Mouse (Mus musculus): ENCODE data around the gene Krt75. TPM values are rescaled to one million over a fixed set of nuclear protein-coding genes. Genes with fewer than 3 reads are reported as not detected.

The Krt75 gene
- polyA plus RNA-seq (2012; ENCODE audit: insufficient read depth, insufficient read length, low replicate concordance, missing spikeins): not detected in 2 replicates

GRCm38 (mm10) chr15:101573796-101574345, at the start of gene Krt75:
Gene Krt75, minus strand, starts transcription at chr15:101573904.
- no peak within 1 kb of the TSS for H3K4me3 ChIP-seq (ENCODE audit: insufficient read depth, low read depth, low read length)
- WGBS: 70% methylated on average over 15 of the region's 15 CpGs
- no peaks in the 10 kb centered on the region for H3K4me1 ChIP-seq (ENCODE audit: control insufficient read depth, insufficient read depth, low read length)
- TF ChIP-seq POLR2A (IDR thresholded peaks at IDR 0.05; ENCODE audit: insufficient read depth, low read depth, low read length) (no peak), CTCF (IDR thresholded peaks at IDR 0.05; ENCODE audit: insufficient read depth, low read depth, low read length) (no peak)
- H3K27ac ChIP-seq (ENCODE audit: insufficient read depth, low read depth, low read length): no peak within 1 kb of the TSS

GRCm38 (mm10) chr15:101599123-101599522, 25.4 kb upstream of the Krt75 start:
- no peaks in the 10 kb centered on the region for H3K4me1 ChIP-seq (ENCODE audit: control insufficient read depth, insufficient read depth, low read length)

GRCm38 (mm10) chr15:101588216-101588615, 14.5 kb upstream of the Krt75 start:
- H3K27ac ChIP-seq (ENCODE audit: insufficient read depth, low read depth, low read length): no peak overlapping the region
- TF ChIP-seq POLR2A (IDR thresholded peaks at IDR 0.05; ENCODE audit: insufficient read depth, low read depth, low read length) (no peak), CTCF (IDR thresholded peaks at IDR 0.05; ENCODE audit: insufficient read depth, low read depth, low read length) (no peak)
- H3K4me3 ChIP-seq (ENCODE audit: insufficient read depth, low read depth, low read length): no peak overlapping the region
- H3K4me1 ChIP-seq (ENCODE audit: control insufficient read depth, insufficient read depth, low read length): no peaks in the 10 kb centered on the region
- 80% methylated on average over 10 of the region's 10 CpGs for WGBS

More at GRCm38 (mm10) chr15:101599123-101599522, 25.4 kb upstream of the Krt75 start:
- no peak for TF ChIP-seq POLR2A (IDR thresholded peaks at IDR 0.05; ENCODE audit: insufficient read depth, low read depth, low read length)
- no peak for TF ChIP-seq CTCF (IDR thresholded peaks at IDR 0.05; ENCODE audit: insufficient read depth, low read depth, low read length)
- Histone ChIP-seq H3K27ac (ENCODE audit: insufficient read depth, low read depth, low read length) (no peak overlapping the region), H3K4me3 (ENCODE audit: insufficient read depth, low read depth, low read length) (no peak overlapping the region)
- WGBS: 57% methylated on average over 6 of the region's 6 CpGs

GRCm38 (mm10) chr15:101584456-101584855, 10.8 kb upstream of the Krt75 start:
- Histone ChIP-seq H3K4me1 (ENCODE audit: control insufficient read depth, insufficient read depth, low read length) (no peaks in the 10 kb centered on the region), H3K27ac (ENCODE audit: insufficient read depth, low read depth, low read length) (no peak overlapping the region), H3K4me3 (ENCODE audit: insufficient read depth, low read depth, low read length) (no peak overlapping the region)
- TF ChIP-seq CTCF (IDR thresholded peaks at IDR 0.05; ENCODE audit: insufficient read depth, low read depth, low read length) (no peak), POLR2A (IDR thresholded peaks at IDR 0.05; ENCODE audit: insufficient read depth, low read depth, low read length) (no peak)
- WGBS: 38% methylated on average over 2 of the region's 2 CpGs

- H3K27ac ChIP-seq (ENCODE audit: insufficient read depth, low read depth, low read length): no peak overlapping the region
- H3K4me3 ChIP-seq (ENCODE audit: insufficient read depth, low read depth, low read length): no peak overlapping the region
- H3K4me1 ChIP-seq (ENCODE audit: control insufficient read depth, insufficient read depth, low read length): no peaks in the 10 kb centered on the region
- 74% methylated on average over 8 of the region's 8 CpGs for WGBS
- no peak for TF ChIP-seq POLR2A (IDR thresholded peaks at IDR 0.05; ENCODE audit: insufficient read depth, low read depth, low read length)
- no peak for TF ChIP-seq CTCF (IDR thresholded peaks at IDR 0.05; ENCODE audit: insufficient read depth, low read depth, low read length)
These were observed 9.7 kb upstream of the Krt75 start for GRCm38 (mm10) chr15:101583211-101583965.

GRCm38 (mm10) chr15:101581701-101582100, 8.0 kb upstream of the Krt75 start:
- no peak for TF ChIP-seq CTCF (IDR thresholded peaks at IDR 0.05; ENCODE audit: insufficient read depth, low read depth, low read length)
- no peak for TF ChIP-seq POLR2A (IDR thresholded peaks at IDR 0.05; ENCODE audit: insufficient read depth, low read depth, low read length)

GRCm38 (mm10) chr15:101575506-101575905, 1.8 kb upstream of the Krt75 start:
- TF ChIP-seq CTCF (IDR thresholded peaks at IDR 0.05; ENCODE audit: insufficient read depth, low read depth, low read length): no peak
- no peak for TF ChIP-seq POLR2A (IDR thresholded peaks at IDR 0.05; ENCODE audit: insufficient read depth, low read depth, low read length)
- WGBS: 86% methylated on average over 5 of the region's 5 CpGs
- Histone ChIP-seq H3K4me1 (ENCODE audit: control insufficient read depth, insufficient read depth, low read length) (no peaks in the 10 kb centered on the region), H3K4me3 (ENCODE audit: insufficient read depth, low read depth, low read length) (no peak overlapping the region), H3K27ac (ENCODE audit: insufficient read depth, low read depth, low read length) (no peak overlapping the region)

More at GRCm38 (mm10) chr15:101581701-101582100, 8.0 kb upstream of the Krt75 start:
- no peaks in the 10 kb centered on the region for H3K4me1 ChIP-seq (ENCODE audit: control insufficient read depth, insufficient read depth, low read length)
- WGBS: 52% methylated on average over 3 of the region's 3 CpGs
- H3K27ac ChIP-seq (ENCODE audit: insufficient read depth, low read depth, low read length): no peak overlapping the region
- H3K4me3 ChIP-seq (ENCODE audit: insufficient read depth, low read depth, low read length): no peak overlapping the region

GRCm38 (mm10) chr15:101567780-101568179, 5.9 kb downstream of the Krt75 start:
- Histone ChIP-seq H3K4me3 (ENCODE audit: insufficient read depth, low read depth, low read length) (no peak overlapping the region), H3K27ac (ENCODE audit: insufficient read depth, low read depth, low read length) (no peak overlapping the region), H3K4me1 (ENCODE audit: control insufficient read depth, insufficient read depth, low read length) (no peaks in the 10 kb centered on the region)
- 60% methylated on average over 7 of the region's 7 CpGs for WGBS
- TF ChIP-seq CTCF (IDR thresholded peaks at IDR 0.05; ENCODE audit: insufficient read depth, low read depth, low read length) (no peak), POLR2A (IDR thresholded peaks at IDR 0.05; ENCODE audit: insufficient read depth, low read depth, low read length) (no peak)

GRCm38 (mm10) chr15:101562850-101563249, 10.9 kb downstream of the Krt75 start, which contains the start of gene Krt90:
Gene Krt90, minus strand, starts transcription at chr15:101562950.
- TF ChIP-seq POLR2A (IDR thresholded peaks at IDR 0.05; ENCODE audit: insufficient read depth, low read depth, low read length): no peak
- no peak for TF ChIP-seq CTCF (IDR thresholded peaks at IDR 0.05; ENCODE audit: insufficient read depth, low read depth, low read length)
- 69% methylated on average over 5 of the region's 5 CpGs for WGBS
- Histone ChIP-seq H3K4me1 (ENCODE audit: control insufficient read depth, insufficient read depth, low read length) (no peaks in the 10 kb centered on the region; the same call in 1 of the 2 replicates), H3K4me3 (ENCODE audit: insufficient read depth, low read depth, low read length) (no peak within 1 kb of the TSS), H3K27ac (ENCODE audit: insufficient read depth, low read depth, low read length) (no peak within 1 kb of the TSS)
